Mouse (Mus musculus): ENCODE measurements around the gene Sh3kbp1. TPM values are rescaled to one million over a fixed set of nuclear protein-coding genes. Genes with fewer than 3 reads are reported as not detected.

Gene Sh3kbp1
- total RNA-seq, 2 experiments from 2014 or later = 11.2 to 36.5 TPM

- no peak for DNase-seq
- no peak for TF ChIP-seq CTCF (IDR thresholded peaks at IDR 0.05)
- intact Hi-C loops (cut with DNase I) = no loop called here
- Histone ChIP-seq H3K27ac (no peak overlapping the region), H3K4me3 (no peak overlapping the region)
Observed at GRCm38 (mm10) chrX:159688698-159689097, 61.6 kb downstream of the Sh3kbp1 start.

DNA sequence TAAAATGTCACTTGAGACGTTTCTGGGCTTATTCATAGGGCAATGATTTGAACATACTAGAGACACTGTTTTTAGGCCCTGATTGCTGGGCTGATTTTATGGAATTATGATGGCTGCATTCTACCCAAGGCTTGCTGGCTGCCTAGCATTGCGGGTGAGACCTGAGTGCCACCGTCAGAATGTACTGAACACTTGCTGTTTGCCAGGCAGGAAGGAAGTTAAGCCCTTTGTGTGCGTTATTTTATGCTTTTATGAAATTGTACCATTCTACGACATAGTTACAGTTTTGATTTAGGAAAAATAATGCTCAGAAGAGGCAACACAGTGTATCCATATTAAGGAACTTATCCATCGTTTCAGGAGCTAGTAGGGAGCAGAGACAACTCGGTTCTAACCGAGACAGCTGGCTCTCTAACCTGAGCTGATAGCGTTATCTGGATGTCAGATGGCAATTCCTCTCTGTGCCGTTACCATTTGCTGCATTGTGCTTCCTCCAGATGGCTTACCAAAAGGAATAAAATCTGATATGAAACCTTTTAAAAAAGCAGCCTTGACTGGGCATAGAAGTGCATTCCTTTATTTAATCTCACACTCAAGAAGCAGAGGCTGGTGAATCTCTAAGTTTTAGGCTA is 62.8 kb downstream of the Sh3kbp1 start:
- TF ChIP-seq CTCF (IDR thresholded peaks at IDR 0.05) = no peak
- no peak overlapping the region for H3K27ac ChIP-seq
- no peak overlapping the region for H3K4me3 ChIP-seq
- no peak for DNase-seq
- intact Hi-C loops (cut with DNase I) = no loop called here

DNA sequence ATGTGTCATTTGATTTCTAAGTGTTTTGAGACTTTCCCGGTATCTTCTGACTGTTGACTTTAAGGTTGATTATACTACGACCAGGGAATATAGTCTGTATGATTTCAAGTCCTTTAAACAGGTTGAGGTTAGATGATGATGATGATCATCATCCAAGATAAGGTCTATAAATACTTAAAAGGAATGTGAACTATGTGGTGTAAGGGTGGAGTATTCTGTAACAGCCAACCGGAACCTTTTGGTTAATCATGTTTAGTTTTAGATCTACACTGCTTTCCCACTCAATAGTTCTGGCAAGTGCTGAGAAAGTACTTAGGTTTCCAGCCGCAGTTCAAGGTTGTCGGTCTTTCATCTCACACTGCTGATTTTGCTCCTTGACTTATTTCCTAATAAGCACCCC is 66.1 kb downstream of the Sh3kbp1 start:
- no peak for TF ChIP-seq CTCF (IDR thresholded peaks at IDR 0.05)
- intact Hi-C loops (cut with DNase I) = no loop called here
- Histone ChIP-seq H3K27ac (no peak overlapping the region), H3K4me3 (no peak overlapping the region)
- no peak for DNase-seq

DNA sequence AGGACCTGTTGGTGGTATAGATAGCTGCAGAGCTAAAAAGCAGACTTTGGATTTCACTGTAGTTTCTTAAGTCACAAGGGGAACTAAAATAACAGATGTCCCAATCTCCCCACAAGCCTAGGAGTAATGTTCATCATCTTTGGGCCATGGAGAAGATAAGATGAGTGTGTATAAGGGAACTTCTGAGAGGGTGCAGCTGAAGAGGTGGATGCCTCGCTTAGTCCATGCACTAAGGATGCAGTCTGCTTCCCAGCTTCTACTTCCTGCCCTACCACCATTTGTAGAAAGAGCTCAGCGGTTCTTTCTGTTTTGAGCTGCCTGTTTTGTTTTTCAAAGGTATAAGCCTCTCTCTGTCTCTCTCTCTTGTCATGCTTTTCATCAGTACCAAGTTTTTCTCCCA is 69.5 kb downstream of the Sh3kbp1 start:
- intact Hi-C loops (cut with DNase I) = no loop called here
- Histone ChIP-seq H3K27ac (no peak overlapping the region), H3K4me3 (no peak overlapping the region)
- no peak for TF ChIP-seq CTCF (IDR thresholded peaks at IDR 0.05)
- DNase-seq = no peak

DNA sequence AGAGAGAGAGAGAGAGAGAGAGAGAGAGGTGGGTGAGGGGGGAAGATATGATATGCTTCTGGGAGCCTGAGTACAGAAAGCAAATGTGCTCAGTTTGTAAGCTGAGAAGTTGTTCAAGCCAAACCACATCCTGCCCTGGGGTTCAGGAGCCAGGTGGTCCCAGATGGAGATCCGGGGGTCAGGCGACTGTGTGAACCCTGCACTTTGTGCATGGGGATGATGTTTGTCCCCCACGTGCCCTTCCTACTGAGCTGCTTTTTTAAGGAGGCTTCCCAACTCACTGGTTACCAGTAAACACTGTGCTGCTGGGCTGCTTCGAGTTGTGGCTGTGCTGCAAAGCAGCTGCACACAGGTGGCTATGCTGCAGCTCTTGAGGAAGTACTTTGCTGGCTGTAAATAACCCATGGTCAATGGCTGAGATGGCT is 70.0 kb downstream of the Sh3kbp1 start:
- no peak for DNase-seq
- Histone ChIP-seq H3K27ac (no peak overlapping the region), H3K4me3 (no peak overlapping the region)
- no peak for TF ChIP-seq CTCF (IDR thresholded peaks at IDR 0.05)
- intact Hi-C loops (cut with DNase I) = no loop called here

DNA sequence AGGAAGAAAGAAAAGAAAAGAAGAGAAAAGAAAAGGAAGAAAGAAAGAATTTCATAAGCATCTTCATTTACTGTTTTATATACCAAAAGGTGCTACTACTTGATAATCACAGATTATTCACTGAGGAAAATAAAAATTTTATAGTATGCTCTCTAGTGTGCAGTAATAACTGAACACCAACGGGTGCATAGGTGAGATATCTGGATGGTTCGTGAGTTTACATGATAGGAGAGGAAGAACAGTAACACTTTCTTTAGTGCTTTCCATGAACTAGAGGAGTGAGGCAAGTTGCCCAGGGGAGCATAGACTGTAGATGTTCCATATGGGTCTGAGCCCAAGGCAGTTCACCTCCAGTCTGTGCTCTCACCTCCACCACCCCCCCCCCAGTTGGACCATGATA is 75.8 kb downstream of the Sh3kbp1 start:
- no peak overlapping the region for H3K27ac ChIP-seq
- intact Hi-C loops (cut with DNase I) = no loop called here
- no peak for DNase-seq
- H3K4me3 ChIP-seq = no peak overlapping the region
- no peak for TF ChIP-seq CTCF (IDR thresholded peaks at IDR 0.05)

GRCm38 (mm10) chrX:159704381-159705004 is 77.4 kb downstream of the Sh3kbp1 start:
- Histone ChIP-seq H3K27ac (no peak overlapping the region), H3K4me3 (no peak overlapping the region)
- intact Hi-C loops (cut with DNase I) = no loop called here
- no peak for DNase-seq
- no peak for TF ChIP-seq CTCF (IDR thresholded peaks at IDR 0.05)

- H3K4me3 ChIP-seq = no peak overlapping the region
- DNase-seq = no peak
- intact Hi-C loops (cut with DNase I) = no loop called here
- no peak overlapping the region for H3K27ac ChIP-seq
- no peak for TF ChIP-seq CTCF (IDR thresholded peaks at IDR 0.05)
Observed at GRCm38 (mm10) chrX:159705412-159705811, 78.3 kb downstream of the Sh3kbp1 start.

- intact Hi-C loops (cut with DNase I) = no loop called here
- Histone ChIP-seq H3K4me3 (no peak overlapping the region), H3K27ac (no peak overlapping the region)
- TF ChIP-seq CTCF (IDR thresholded peaks at IDR 0.05) = no peak
- DNase-seq = no peak
Observed at GRCm38 (mm10) chrX:159708076-159708830, 81.2 kb downstream of the Sh3kbp1 start.

GRCm38 (mm10) chrX:159709296-159709695 is 82.2 kb downstream of the Sh3kbp1 start:
- H3K27ac ChIP-seq = no peak overlapping the region
- DNase-seq = no peak
- intact Hi-C loops (cut with DNase I) = no loop called here
- no peak overlapping the region for H3K4me3 ChIP-seq
- no peak for TF ChIP-seq CTCF (IDR thresholded peaks at IDR 0.05)

DNA sequence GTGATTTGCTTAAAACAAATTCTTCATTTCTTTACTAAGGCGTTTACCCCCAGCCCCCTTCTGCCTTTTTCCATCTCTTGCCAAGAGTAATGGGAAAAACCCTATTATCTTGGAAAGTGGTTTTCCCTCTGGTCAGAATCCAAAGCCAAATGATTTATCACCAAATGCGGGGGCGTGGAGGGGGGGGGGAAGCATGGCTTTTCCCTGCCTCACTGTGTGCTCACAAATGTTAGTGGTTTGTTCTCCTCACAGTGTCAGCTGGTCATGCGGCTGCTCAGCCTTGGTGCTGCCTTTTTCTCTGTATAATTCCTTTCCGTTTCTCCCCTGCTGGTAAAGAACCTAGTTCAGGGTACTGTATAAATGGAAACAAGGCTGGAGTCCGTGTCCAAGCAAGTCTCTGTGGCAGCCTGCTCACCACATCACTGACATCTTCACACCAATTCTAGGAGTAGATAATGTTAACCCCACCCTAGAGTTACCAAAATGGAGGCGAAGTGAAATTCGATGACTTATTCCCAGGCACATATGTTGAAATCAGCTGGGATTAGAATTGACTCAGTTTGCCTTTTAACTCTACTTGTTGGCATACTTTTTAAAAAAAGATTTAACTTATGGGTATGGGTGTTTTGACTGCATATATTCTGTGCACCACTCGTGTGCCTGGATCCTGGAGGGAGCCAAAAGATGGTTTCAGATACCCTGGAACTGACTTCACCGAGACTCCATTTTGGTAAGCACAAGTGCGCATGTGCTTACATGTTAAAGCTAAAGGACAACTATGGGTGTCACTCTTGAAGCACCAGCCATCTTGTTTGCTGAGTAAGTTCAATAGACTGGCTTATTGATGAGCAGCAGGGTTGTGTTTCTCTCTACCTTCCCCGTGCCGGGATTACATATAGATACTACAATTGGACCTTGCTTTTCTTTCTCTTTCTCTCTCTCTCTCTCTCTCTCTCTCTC is 84.3 kb downstream of the Sh3kbp1 start:
- intact Hi-C loops (cut with DNase I) = no loop called here
- TF ChIP-seq CTCF (IDR thresholded peaks at IDR 0.05) = no peak
- Histone ChIP-seq H3K27ac (no peak overlapping the region), H3K4me3 (no peak overlapping the region)
- DNase-seq = no peak

DNA sequence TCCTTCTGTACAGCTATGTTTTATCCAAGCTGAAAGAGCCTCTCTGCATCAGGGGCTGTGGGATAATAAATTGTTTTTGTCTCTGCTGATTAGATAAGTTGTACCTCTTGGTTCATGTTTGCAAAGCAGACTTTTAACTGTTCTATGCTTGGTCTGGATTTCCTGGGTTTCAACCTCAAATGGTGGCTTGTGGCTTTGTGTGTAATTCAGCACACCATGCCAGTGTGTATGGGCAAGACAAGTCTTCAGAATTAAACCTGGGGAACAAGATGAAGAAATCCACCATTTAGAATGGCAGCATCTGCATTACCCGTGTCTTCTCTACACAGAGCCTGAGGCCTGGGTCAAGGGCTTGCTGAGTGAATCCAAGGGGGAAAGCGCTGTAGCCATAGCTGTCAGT is 86.1 kb downstream of the Sh3kbp1 start:
- H3K4me3 ChIP-seq = no peak overlapping the region
- intact Hi-C loops (cut with DNase I) = no loop called here
- no peak for DNase-seq
- no peak for TF ChIP-seq CTCF (IDR thresholded peaks at IDR 0.05)
- H3K27ac ChIP-seq = no peak overlapping the region
